Mouse (Mus musculus) hindbrain, embryonic 12.5 days (tissue): ENCODE data around the gene Utp11. TPM values are rescaled to one million over a fixed set of nuclear protein-coding genes. Genes with fewer than 3 reads are reported as not detected.
A peak's percentile ranks its signal among the peaks of the same experiment; 100 is the strongest.
"Not testable (repeated sequence)": the region's sequence is repeated elsewhere in the genome, so short reads cannot be mapped to it uniquely, and the experiment has no call there.

ENCODE experiments used
- ATAC-seq: fragments of 200-750 bp; cut with Nextera tagmentation; 2 replicates; pipeline ENCODE4 v1.8.0; 2017; ENCODE audit warnings: moderate TSS enrichment; ENCODE audit not compliant: low FRiP score
- H3K27ac ChIP-seq: fragments of 300-500 bp; sonication (generic); 2 replicates; pipeline ENCODE4 v1.5.1; 2016; ENCODE audit warnings: mild to moderate bottlenecking
- H3K27me3 ChIP-seq: fragments of 300-500 bp; sonication (generic); 2 replicates; pipeline ENCODE4 v1.6.1; 2016; ENCODE audit warnings: mild to moderate bottlenecking
- H3K36me3 ChIP-seq: fragments of 300-500 bp; sonication (generic); 2 replicates; pipeline ENCODE4 v1.6.1; 2016; ENCODE audit warnings: mild to moderate bottlenecking
- H3K4me1 ChIP-seq: fragments of 300-500 bp; sonication (generic); 2 replicates; pipeline ENCODE4 v1.6.1; 2016
- H3K4me2 ChIP-seq: fragments of 300-500 bp; sonication (generic); replicated peaks from 2 replicates; pipeline ENCODE4 v1.6.1; 2016; ENCODE audit warnings: mild to moderate bottlenecking
- H3K4me3 ChIP-seq: fragments of 300-500 bp; sonication (generic); 2 replicates; pipeline ENCODE4 v1.5.1; 2016; ENCODE audit warnings: mild to moderate bottlenecking
- H3K9ac ChIP-seq: fragments of 300-500 bp; sonication (generic); 2 replicates; pipeline ENCODE4 v1.6.1; 2016; ENCODE audit warnings: mild to moderate bottlenecking, moderate library complexity
- H3K9me3 ChIP-seq: fragments of 300-500 bp; sonication (generic); replicated peaks from 2 replicates; pipeline ENCODE4 v1.6.1; 2016; ENCODE audit warnings: mild to moderate bottlenecking
- WGBS: fragments of 180-500 bp; shearing (Covaris S2); methylation state at CpG from one replicate; pipeline ENCODE4 v1.1.7; 2016; 5-methylcytosine and 5-hydroxymethylcytosine counted together
- polyA plus RNA-seq: library from polyadenylated mRNA; unstranded; fragments of >200 nt; fragmentation: Nextera tagmentation; extraction: Ambion mirVana; gene quantifications from 2 replicates; pipeline ENCODE4 v1.2.1, GENCODE M21; 2016

The Utp11 gene
- polyA plus RNA-seq, 1 experiment from 2014 or later = 60.7 TPM

GRCm38 (mm10) chr4:124712618-124713017, 19.2 kb upstream of the Utp11 start:
- ATAC-seq = no peak

GRCm38 (mm10) chr4:124710776-124711291, 17.4 kb upstream of the Utp11 start:
- peaks cover 28% of the 10 kb centered on the region for H3K4me1 ChIP-seq
- H3K27ac ChIP-seq = no peak overlapping the region
- no peak overlapping the region for H3K4me3 ChIP-seq
- no peaks in the 10 kb centered on the region for H3K9me3 ChIP-seq
- H3K27me3 ChIP-seq = peaks cover 26% of the 10 kb centered on the region
- ATAC-seq = no peak
- no peak overlapping the region for H3K4me2 ChIP-seq
- no peak overlapping the region for H3K9ac ChIP-seq
- WGBS = 8% methylated on average over 5 of the region's 5 CpGs
- H3K36me3 ChIP-seq = peaks cover 2% of the 10 kb centered on the region; the same call in 1 of the 2 replicates

More at GRCm38 (mm10) chr4:124712618-124713017, 19.2 kb upstream of the Utp11 start:
- 88% methylated on average over 6 of the region's 6 CpGs for WGBS
- peaks cover 18% of the 10 kb centered on the region for H3K27me3 ChIP-seq
- H3K9ac ChIP-seq = no peak overlapping the region
- peaks cover 14% of the 10 kb centered on the region for H3K36me3 ChIP-seq
- H3K9me3 ChIP-seq = no peaks in the 10 kb centered on the region
- no peak overlapping the region for H3K4me2 ChIP-seq
- H3K4me3 ChIP-seq = no peak overlapping the region
- no peak overlapping the region for H3K27ac ChIP-seq
- H3K4me1 ChIP-seq = peaks cover 36% of the 10 kb centered on the region

- H3K9ac ChIP-seq = peak overlapping the region; percentile 32; the same call in 1 of the 2 replicates
- peaks cover 28% of the 10 kb centered on the region for H3K27me3 ChIP-seq
- no peaks in the 10 kb centered on the region for H3K36me3 ChIP-seq
- ATAC-seq = no peak
- H3K4me2 ChIP-seq = peak overlapping the region; percentile 47
- peaks cover 26% of the 10 kb centered on the region for H3K4me1 ChIP-seq
- WGBS = 3% methylated on average over 18 of the region's 18 CpGs
- H3K9me3 ChIP-seq = no peaks in the 10 kb centered on the region
- H3K27ac ChIP-seq = peak overlapping the region; percentile 60
- peak overlapping the region; percentile 13 for H3K4me3 ChIP-seq
These were observed 16.6 kb upstream of the Utp11 start for GRCm38 (mm10) chr4:124709961-124710446.

GRCm38 (mm10) chr4:124708518-124709477, 15.4 kb upstream of the Utp11 start:
- Histone ChIP-seq H3K9ac (peak overlapping the region; percentile 41), H3K4me1 (peaks cover 35% of the 10 kb centered on the region), H3K36me3 (no peaks in the 10 kb centered on the region), H3K9me3 (no peaks in the 10 kb centered on the region), H3K4me3 (peak overlapping the region; percentile 25), H3K27me3 (peaks cover 32% of the 10 kb centered on the region), H3K27ac (peak overlapping the region; percentile 73), H3K4me2 (peak overlapping the region; percentile 49)
- ATAC-seq = peak; percentile 49
- WGBS = 2% methylated on average over 40 of the region's 41 CpGs

- 17% methylated on average over 1 of the region's 1 CpGs for WGBS
- H3K36me3 ChIP-seq, H3K9me3 ChIP-seq, ATAC-seq, H3K4me3 ChIP-seq, H3K9ac ChIP-seq: not testable (repeated sequence)
- H3K4me2 ChIP-seq = peak overlapping the region; percentile 49; the same call in 1 of the 2 replicates
- H3K27ac ChIP-seq = peak overlapping the region; percentile 73
- H3K4me1 ChIP-seq = peaks cover 42% of the 10 kb centered on the region
- H3K27me3 ChIP-seq = peaks cover 34% of the 10 kb centered on the region
These were observed 14.8 kb upstream of the Utp11 start for GRCm38 (mm10) chr4:124708200-124708517.

- 88% methylated on average over 25 of the region's 25 CpGs for WGBS
- not testable (repeated sequence) for H3K4me3 ChIP-seq, H3K9ac ChIP-seq, H3K4me2 ChIP-seq, H3K27ac ChIP-seq, ATAC-seq, H3K36me3 ChIP-seq, H3K9me3 ChIP-seq
- Histone ChIP-seq H3K4me1 (peaks cover 43% of the 10 kb centered on the region), H3K27me3 (peaks cover 34% of the 10 kb centered on the region)
These were observed 14.2 kb upstream of the Utp11 start for GRCm38 (mm10) chr4:124707381-124708199.

GRCm38 (mm10) chr4:124705661-124706269, 12.4 kb upstream of the Utp11 start:
- H3K4me2 ChIP-seq = no peak overlapping the region
- no peaks in the 10 kb centered on the region for H3K36me3 ChIP-seq
- 81% methylated on average over 23 of the region's 23 CpGs for WGBS
- peaks cover 57% of the 10 kb centered on the region for H3K4me1 ChIP-seq
- H3K27me3 ChIP-seq = peaks cover 51% of the 10 kb centered on the region
- no peak for ATAC-seq
- H3K9me3 ChIP-seq = no peaks in the 10 kb centered on the region
- no peak overlapping the region for H3K9ac ChIP-seq
- H3K27ac ChIP-seq = 0 out of 2 replicates have a peak overlapping the region, but pooled peaks have one; percentile 78
- no peak overlapping the region for H3K4me3 ChIP-seq

GRCm38 (mm10) chr4:124704797-124705474, 11.5 kb upstream of the Utp11 start:
- no peaks in the 10 kb centered on the region for H3K9me3 ChIP-seq
- no peak for ATAC-seq
- H3K36me3 ChIP-seq = no peaks in the 10 kb centered on the region
- H3K4me3 ChIP-seq = no peak overlapping the region
- H3K9ac ChIP-seq = peak overlapping the region; percentile 32; the same call in 1 of the 2 replicates
- WGBS = 17% methylated on average over 11 of the region's 11 CpGs
- H3K4me1 ChIP-seq = peaks cover 61% of the 10 kb centered on the region
- H3K4me2 ChIP-seq = peak overlapping the region; percentile 17; the same call in 1 of the 2 replicates
- H3K27me3 ChIP-seq = peaks cover 55% of the 10 kb centered on the region
- peak overlapping the region; percentile 78 for H3K27ac ChIP-seq

GRCm38 (mm10) chr4:124703881-124704796, 10.7 kb upstream of the Utp11 start:
- no peaks in the 10 kb centered on the region for H3K9me3 ChIP-seq
- no peak for ATAC-seq
- no peaks in the 10 kb centered on the region for H3K36me3 ChIP-seq
- peaks cover 52% of the 10 kb centered on the region for H3K27me3 ChIP-seq
- H3K4me1 ChIP-seq = peaks cover 60% of the 10 kb centered on the region
- H3K27ac ChIP-seq = peak overlapping the region; percentile 78
- 7% methylated on average over 6 of the region's 6 CpGs for whole genome bisulfite sequencing
- no peak overlapping the region for H3K4me3 ChIP-seq
- peak overlapping the region; percentile 17 for H3K4me2 ChIP-seq
- H3K9ac ChIP-seq = peak overlapping the region; percentile 32; the same call in 1 of the 2 replicates

- no peaks in the 10 kb centered on the region for H3K36me3 ChIP-seq
- peaks cover 52% of the 10 kb centered on the region for H3K4me1 ChIP-seq
- no peak overlapping the region for H3K9ac ChIP-seq
- 23% methylated on average over 2 of the region's 2 CpGs for WGBS
- peaks cover 47% of the 10 kb centered on the region for H3K27me3 ChIP-seq
- H3K9me3 ChIP-seq = no peaks in the 10 kb centered on the region
- H3K4me3 ChIP-seq = no peak overlapping the region
- 0 out of 2 replicates have a peak overlapping the region, but pooled peaks have one; percentile 0 for H3K4me2 ChIP-seq
- peak overlapping the region; percentile 78; the same call in 1 of the 2 replicates for H3K27ac ChIP-seq
- ATAC-seq = no peak
These were observed 10.0 kb upstream of the Utp11 start for GRCm38 (mm10) chr4:124703406-124703805.
